Mouse (Mus musculus) spleen, adult 2 months (tissue): ENCODE data around the gene Mesp1.

Experiments used
- CTCF ChIP-seq: fragments of 200-500 bp; IDR thresholded peaks from 2 replicates; pipeline ENCODE4 v1.5.1; 2011; ENCODE audit warnings: mild to moderate bottlenecking, inconsistent platforms; ENCODE audit not compliant: insufficient read depth, insufficient read length, insufficient replicate concordance; ENCODE audit errors: extremely low read depth
- POLR2A ChIP-seq: fragments of 200-500 bp; IDR thresholded peaks from 2 replicates; pipeline ENCODE4 v1.6.1; 2011; ENCODE audit warnings: low read depth, low read length, inconsistent platforms

GRCm38 (mm10) chr7:79782516-79782855 is 11.1 kb downstream of the Mesp1 start:
- TF ChIP-seq POLR2A, result no peak
- TF ChIP-seq CTCF, result no peak
